Mouse (Mus musculus) midbrain, embryonic 14.5 days (tissue): ENCODE data around the gene Tifa. TPM values are rescaled to one million over a fixed set of nuclear protein-coding genes. Genes with fewer than 3 reads are reported as not detected.
A peak's percentile ranks its signal among the peaks of the same experiment; 100 is the strongest.

Experiments used
- ATAC-seq: fragments of 200-750 bp; cut with Nextera tagmentation; 2 replicates; pipeline ENCODE4 v1.8.0; 2017; ENCODE audit warnings: moderate number of reproducible peaks, moderate library complexity; ENCODE audit not compliant: low FRiP score, low TSS enrichment
- DNase-seq: peaks from one replicate; pipeline ENCODE4 v3.0.0-alpha.2; 2015
- H3K27ac ChIP-seq: fragments of 300-500 bp; sonication (generic); replicated peaks from 2 replicates; pipeline ENCODE4 v1.5.1; 2014; ENCODE audit warnings: mild to moderate bottlenecking, low read depth, low read length, moderate library complexity
- H3K27me3 ChIP-seq: fragments of 300-500 bp; sonication (generic); 2 replicates; pipeline ENCODE4 v1.6.1; 2014; ENCODE audit warnings: low read length, control low read depth, mixed read lengths; ENCODE audit not compliant: control insufficient read depth, insufficient read depth
- H3K36me3 ChIP-seq: fragments of 300-500 bp; sonication (generic); 2 replicates; pipeline ENCODE4 v1.6.1; 2014; ENCODE audit warnings: low read length, control low read depth; ENCODE audit not compliant: control insufficient read depth, insufficient read depth
- H3K4me1 ChIP-seq: fragments of 300-500 bp; sonication (generic); 2 replicates; pipeline ENCODE4 v1.6.1; 2014; ENCODE audit warnings: mild to moderate bottlenecking, antibody characterized with exemption, low read length, control low read depth; ENCODE audit not compliant: control insufficient read depth, insufficient read depth
- H3K4me2 ChIP-seq: fragments of 300-500 bp; sonication (generic); 2 replicates; pipeline ENCODE4 v1.6.1; 2014; ENCODE audit warnings: mild to moderate bottlenecking, low read length, moderate library complexity
- H3K4me3 ChIP-seq: fragments of 300-500 bp; sonication (generic); replicated peaks from 2 replicates; pipeline ENCODE4 v1.5.1; 2014; ENCODE audit warnings: low read depth, low read length
- H3K9ac ChIP-seq: fragments of 300-500 bp; sonication (generic); replicated peaks from 2 replicates; pipeline ENCODE4 v1.6.1; 2014; ENCODE audit warnings: mild to moderate bottlenecking, low read length, moderate library complexity
- H3K9me3 ChIP-seq: fragments of 300-500 bp; sonication (generic); 2 replicates; pipeline ENCODE4 v1.6.1; 2016; ENCODE audit warnings: low read length, control low read depth, mixed read lengths; ENCODE audit not compliant: control insufficient read depth
- WGBS: fragments of 180-500 bp; shearing (Covaris S2); extraction: QIAGEN DNeasy Blood & Tissue Kit; methylation state at CpG from one replicate; pipeline ENCODE4 v1.1.7; 2014; 5-methylcytosine and 5-hydroxymethylcytosine counted together
- polyA plus RNA-seq: library from polyadenylated mRNA; unstranded; fragments of >200 nt; fragmentation: Nextera tagmentation; extraction: Ambion mirVana; gene quantifications from 2 replicates; pipeline ENCODE4 v1.2.1, GENCODE M21; 2014

Gene Tifa
- polyA plus RNA-seq, 1 experiment from 2014 or later = 4.7 TPM

DNA sequence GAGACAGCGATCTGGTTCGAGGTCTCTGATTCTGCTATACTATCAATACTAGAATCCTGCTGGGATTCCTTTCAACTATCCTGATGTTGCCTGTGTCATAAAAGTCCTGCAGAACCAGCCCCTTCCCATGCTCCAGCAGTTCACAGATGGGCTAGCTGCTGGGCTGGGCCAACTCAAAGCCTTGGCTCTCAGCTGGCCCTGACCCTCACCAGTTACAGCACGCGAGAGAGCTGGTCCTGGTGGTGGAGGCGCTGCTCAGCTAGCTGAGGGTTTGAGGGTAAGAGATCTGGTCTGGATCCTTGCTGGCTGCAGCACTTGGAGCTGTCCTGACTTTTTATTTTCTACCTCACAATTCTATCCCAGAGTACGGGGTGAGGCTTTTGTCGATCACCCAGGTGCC is 36.9 kb downstream of the Tifa start:
- Histone ChIP-seq H3K4me2 (no peak overlapping the region), H3K4me3 (no peak overlapping the region), H3K4me1 (0 out of 2 replicates have a peak, but pooled peaks cover 8% of the 10 kb centered on the region), H3K9ac (no peak overlapping the region), H3K27ac (no peak overlapping the region), H3K9me3 (no peaks in the 10 kb centered on the region), H3K36me3 (peaks cover 13% of the 10 kb centered on the region), H3K27me3 (no peaks in the 10 kb centered on the region)
- no peak for ATAC-seq
- WGBS = 78% methylated on average over 7 of the region's 7 CpGs
- no peak for DNase-seq

DNA sequence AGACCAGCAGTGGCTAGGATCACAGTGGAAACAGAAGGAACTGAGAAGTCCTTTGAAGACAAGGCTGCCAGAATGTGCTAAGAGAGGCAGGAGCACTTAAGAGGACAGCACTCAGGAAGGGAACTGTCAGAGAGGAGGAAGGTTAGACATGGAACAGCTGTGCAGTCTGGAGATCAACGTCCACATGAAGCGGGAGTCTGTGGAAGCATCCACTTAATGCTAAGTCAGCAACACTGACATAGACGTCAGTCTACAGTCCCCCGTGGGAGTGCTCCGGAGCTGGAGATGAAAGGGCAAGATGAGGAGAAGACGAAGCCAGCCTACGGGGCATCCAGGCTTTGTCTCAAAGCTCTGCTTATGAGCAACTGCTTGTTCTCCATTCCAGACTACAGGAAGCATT is 37.5 kb downstream of the Tifa start:
- 32% methylated on average over 7 of the region's 7 CpGs for WGBS
- Histone ChIP-seq H3K27me3 (no peaks in the 10 kb centered on the region), H3K4me2 (no peak overlapping the region), H3K9me3 (no peaks in the 10 kb centered on the region), H3K4me1 (0 out of 2 replicates have a peak, but pooled peaks cover 8% of the 10 kb centered on the region), H3K9ac (no peak overlapping the region), H3K36me3 (peaks cover 8% of the 10 kb centered on the region), H3K27ac (peak overlapping the region; percentile 14; the same call in 1 of the 2 replicates), H3K4me3 (no peak overlapping the region)
- DNase-seq (peak; percentile 55), ATAC-seq (no peak)

DNA sequence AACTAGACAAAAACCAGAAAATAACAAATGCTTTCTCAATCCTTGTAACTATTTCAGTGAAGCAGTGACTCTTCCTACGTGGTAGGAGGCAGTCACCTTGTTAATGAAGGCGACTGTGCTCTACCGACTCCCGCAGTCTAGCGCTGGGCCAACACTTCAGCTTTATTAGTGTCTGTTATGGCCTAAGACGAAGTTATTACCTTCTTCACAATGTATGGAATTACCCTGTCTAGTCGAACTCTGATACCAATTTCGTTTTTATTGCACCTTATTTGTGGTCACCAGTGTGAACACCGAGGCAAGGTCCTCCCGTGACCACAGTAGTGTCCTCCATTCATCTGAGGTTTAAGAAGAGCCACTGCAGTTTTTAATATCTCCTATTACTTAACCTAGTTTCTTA is 40.6 kb downstream of the Tifa start:
- H3K4me2 ChIP-seq = no peak overlapping the region
- no peak overlapping the region for H3K27ac ChIP-seq
- no peak overlapping the region for H3K4me3 ChIP-seq
- no peaks in the 10 kb centered on the region for H3K27me3 ChIP-seq
- peaks cover 8% of the 10 kb centered on the region; the same call in 1 of the 2 replicates for H3K4me1 ChIP-seq
- no peaks in the 10 kb centered on the region for H3K9me3 ChIP-seq
- DNase-seq (no peak), ATAC-seq (no peak)
- 93% methylated on average over 10 of the region's 10 CpGs for WGBS
- peaks cover 5% of the 10 kb centered on the region; the same call in 1 of the 2 replicates for H3K36me3 ChIP-seq
- no peak overlapping the region for H3K9ac ChIP-seq

DNA sequence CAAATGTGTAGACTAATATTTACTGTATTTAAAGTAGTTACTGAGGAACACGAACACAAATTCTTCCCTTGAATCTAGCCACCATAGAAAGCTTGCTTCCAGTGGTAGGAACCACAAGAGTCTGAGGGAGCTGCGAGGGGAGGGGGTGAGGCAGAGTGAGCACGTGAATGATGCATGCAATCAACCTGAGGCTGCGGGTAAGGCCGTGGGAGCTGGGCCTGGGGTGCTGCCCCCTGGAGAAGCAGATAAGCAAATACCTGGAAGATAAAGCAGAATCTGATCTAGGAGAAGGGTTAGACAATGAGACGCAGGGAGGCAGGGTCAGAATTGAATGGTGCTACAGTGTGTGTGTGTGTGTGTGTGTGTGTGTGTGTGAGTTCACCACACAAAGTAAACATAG is 41.5 kb downstream of the Tifa start:
- Histone ChIP-seq H3K4me2 (no peak overlapping the region), H3K4me3 (no peak overlapping the region), H3K9ac (no peak overlapping the region), H3K4me1 (peaks cover 17% of the 10 kb centered on the region), H3K9me3 (no peaks in the 10 kb centered on the region), H3K27me3 (no peaks in the 10 kb centered on the region), H3K27ac (no peak overlapping the region), H3K36me3 (peaks cover 5% of the 10 kb centered on the region; the same call in 1 of the 2 replicates)
- no peak for ATAC-seq
- 64% methylated on average over 6 of the region's 6 CpGs for WGBS
- DNase-seq = no peak

DNA sequence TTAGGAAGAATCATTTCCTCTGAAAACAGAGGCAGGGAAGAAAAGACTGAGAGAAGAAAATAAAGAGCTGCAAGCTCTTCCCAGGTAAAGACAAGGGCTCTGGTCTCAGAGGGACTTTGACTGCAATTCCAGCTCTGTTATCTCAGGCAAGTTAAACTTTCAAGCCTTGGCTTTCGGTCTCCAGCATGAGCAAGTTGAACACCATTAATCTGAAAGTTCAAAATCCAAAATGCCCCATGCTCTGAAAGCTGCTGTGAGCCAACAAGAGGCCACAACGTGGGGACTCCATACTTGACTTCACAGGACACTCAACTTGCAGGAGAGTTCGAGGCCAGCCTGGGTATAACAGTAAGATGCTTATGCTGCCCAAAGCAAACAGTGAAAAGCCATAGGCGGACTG is 44.4 kb downstream of the Tifa start:
- Histone ChIP-seq H3K4me1 (peaks cover 20% of the 10 kb centered on the region), H3K36me3 (peaks cover 5% of the 10 kb centered on the region; the same call in 1 of the 2 replicates), H3K27ac (no peak overlapping the region), H3K4me2 (no peak overlapping the region), H3K9me3 (no peaks in the 10 kb centered on the region), H3K9ac (no peak overlapping the region), H3K27me3 (no peaks in the 10 kb centered on the region), H3K4me3 (no peak overlapping the region)
- DNase-seq (no peak), ATAC-seq (no peak)
- WGBS = 92% methylated on average over 4 of the region's 4 CpGs

DNA sequence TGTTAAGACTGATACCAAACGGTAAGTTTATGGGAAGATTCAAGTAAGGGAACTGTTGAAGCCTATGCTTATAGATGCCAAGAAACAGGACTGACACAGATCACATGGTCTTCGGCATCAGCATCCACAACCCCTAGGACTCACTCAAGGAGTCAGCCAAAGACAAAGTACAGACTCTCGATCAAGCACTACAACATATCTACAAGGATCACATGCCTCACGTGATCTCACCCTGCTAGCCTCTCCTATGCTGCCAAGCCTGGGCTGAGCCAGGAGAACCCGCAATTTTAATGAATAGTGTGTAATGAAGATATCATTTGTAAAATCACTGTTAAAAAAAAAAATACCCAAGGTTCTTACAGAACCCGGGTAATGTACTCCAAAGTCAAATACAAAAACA is 46.0 kb downstream of the Tifa start:
- Histone ChIP-seq H3K4me2 (peak overlapping the region; percentile 63), H3K36me3 (peaks cover 5% of the 10 kb centered on the region; the same call in 1 of the 2 replicates), H3K27me3 (no peaks in the 10 kb centered on the region), H3K27ac (no peak overlapping the region), H3K4me3 (peak overlapping the region; percentile 82; the same call in 1 of the 2 replicates), H3K4me1 (peaks cover 20% of the 10 kb centered on the region), H3K9ac (no peak overlapping the region), H3K9me3 (no peaks in the 10 kb centered on the region)
- ATAC-seq (no peak), DNase-seq (no peak)
- 87% methylated on average over 6 of the region's 6 CpGs for WGBS

DNA sequence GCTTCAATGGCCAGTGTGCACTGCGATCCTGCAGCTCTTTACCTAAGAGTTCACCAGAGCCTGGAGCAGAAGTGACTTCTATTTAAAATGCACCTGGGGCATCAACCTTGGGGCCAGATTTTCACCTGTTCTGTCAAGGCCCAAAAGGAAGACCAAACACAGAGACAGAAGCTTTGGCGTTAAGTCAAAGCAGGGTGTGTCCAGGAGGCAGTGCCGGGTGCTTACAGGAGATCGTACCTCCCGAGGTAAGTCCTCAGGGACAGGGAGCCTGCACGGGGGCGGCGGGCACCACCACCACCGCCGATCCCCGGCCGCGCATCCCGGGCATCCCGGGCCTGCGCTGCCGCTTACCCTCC is 47.2 kb downstream of the Tifa start:
- DNase-seq (no peak), ATAC-seq (no peak; the same call in 1 of the 2 replicates)
- 0% methylated on average over 17 of the region's 17 CpGs for WGBS

DNA sequence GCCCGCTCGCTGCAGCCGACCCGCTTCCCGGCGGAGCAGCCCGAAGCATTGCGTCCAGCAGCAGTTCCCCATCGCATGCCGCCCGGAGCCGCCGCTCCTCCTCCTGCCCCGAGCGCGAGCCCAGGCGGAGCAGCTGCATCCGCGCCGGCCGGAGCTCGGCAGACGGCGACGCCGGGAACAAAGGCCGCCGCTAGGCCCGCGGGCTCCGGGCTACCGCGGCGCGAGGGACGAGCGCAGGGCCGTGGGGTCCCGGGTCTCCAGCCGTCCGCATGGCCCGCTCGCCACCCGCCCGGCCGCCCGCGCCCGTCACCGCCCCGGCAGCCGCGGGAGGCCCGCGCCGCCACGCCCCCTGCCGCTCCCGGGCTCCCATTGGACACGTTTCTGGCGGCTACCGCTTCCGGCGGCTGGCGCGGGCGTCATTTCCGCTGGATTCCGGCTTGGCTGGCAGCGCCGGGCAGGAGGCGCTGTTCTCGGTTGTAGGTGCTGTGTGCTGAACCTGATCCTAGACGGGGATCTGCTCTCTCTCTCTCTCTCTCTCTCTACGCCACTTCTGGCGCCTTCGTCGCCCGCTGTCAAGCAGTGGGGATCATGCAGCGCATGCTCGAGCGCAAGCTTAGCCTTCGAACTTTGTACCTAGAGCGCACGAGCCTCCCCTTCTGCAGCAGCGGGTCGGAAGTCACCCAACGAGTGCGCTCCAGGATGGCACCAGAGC is 47.7 kb downstream of the Tifa start, which contains the start of gene Ap1ar:
Gene Ap1ar, minus strand, starts transcription at position 370 of the 712 bp plus-strand sequence.
- Histone ChIP-seq H3K27me3 (no peaks in the 10 kb centered on the region), H3K9ac (peak within 1 kb of the TSS; percentile 92), H3K36me3 (no peaks in the 10 kb centered on the region), H3K27ac (peak within 1 kb of the TSS; percentile 88), H3K4me3 (peak within 1 kb of the TSS; percentile 82), H3K9me3 (no peaks in the 10 kb centered on the region), H3K4me1 (peaks cover 20% of the 10 kb centered on the region), H3K4me2 (peak within 1 kb of the TSS; percentile 63)
- peak; percentile 96 for ATAC-seq
- peak; percentile 98 for DNase-seq
- under 1% methylated on average over 89 of the region's 89 CpGs for whole genome bisulfite sequencing

More for the DNA sequence above, 47.2 kb downstream of the Tifa start:
- H3K27ac ChIP-seq = peak overlapping the region; percentile 88
- peak overlapping the region; percentile 82 for H3K4me3 ChIP-seq
- peak overlapping the region; percentile 63 for H3K4me2 ChIP-seq
- no peaks in the 10 kb centered on the region for H3K27me3 ChIP-seq
- no peaks in the 10 kb centered on the region for H3K36me3 ChIP-seq
- no peaks in the 10 kb centered on the region for H3K9me3 ChIP-seq
- peaks cover 20% of the 10 kb centered on the region for H3K4me1 ChIP-seq
- H3K9ac ChIP-seq = peak overlapping the region; percentile 92
